Mouse (Mus musculus) liver, embryonic 11.5 days (tissue): ENCODE results near the gene Accsl. TPM values are rescaled to one million over a fixed set of nuclear protein-coding genes. Genes with fewer than 3 reads are reported as not detected.

Experiments used
- ATAC-seq: fragments of 200-750 bp; cut with Nextera tagmentation; replicated peaks from 2 replicates; pipeline ENCODE4 v1.8.0; 2017; ENCODE audit warnings: moderate number of reproducible peaks, mild to moderate bottlenecking, moderate TSS enrichment, moderate library complexity; ENCODE audit not compliant: low FRiP score
- DNase-seq: peaks from one replicate; pipeline ENCODE4 v3.0.0-alpha.2; 2017; ENCODE audit warnings: low spot score
- H3K27ac ChIP-seq: fragments of 300-500 bp; sonication (generic); 2 replicates; pipeline ENCODE4 v1.5.1; 2014; ENCODE audit warnings: mild to moderate bottlenecking, low read depth, low read length, control low read depth
- H3K27me3 ChIP-seq: fragments of 300-500 bp; sonication (generic); replicated peaks from 2 replicates; pipeline ENCODE4 v1.6.1; 2014; ENCODE audit warnings: low read length, mixed read lengths; ENCODE audit not compliant: control insufficient read depth, insufficient read depth
- H3K36me3 ChIP-seq: fragments of 300-500 bp; sonication (generic); 2 replicates; pipeline ENCODE4 v1.6.1; 2014; ENCODE audit warnings: mild to moderate bottlenecking, low read length, moderate library complexity, mixed read lengths; ENCODE audit not compliant: control insufficient read depth, insufficient read depth
- H3K4me1 ChIP-seq: fragments of 300-500 bp; sonication (generic); replicated peaks from 2 replicates; pipeline ENCODE4 v1.6.1; 2014; ENCODE audit warnings: low read length, mixed read lengths; ENCODE audit not compliant: control insufficient read depth, insufficient read depth
- H3K4me2 ChIP-seq: fragments of 300-500 bp; sonication (generic); 2 replicates; pipeline ENCODE4 v1.6.1; 2014; ENCODE audit warnings: mild to moderate bottlenecking, control low read depth, moderate library complexity
- H3K4me3 ChIP-seq: fragments of 300-500 bp; sonication (generic); 2 replicates; pipeline ENCODE4 v1.5.1; 2014; ENCODE audit warnings: low read depth, low read length, control low read depth
- H3K9ac ChIP-seq: fragments of 300-500 bp; sonication (generic); 2 replicates; pipeline ENCODE4 v1.6.1; 2014; ENCODE audit warnings: low read depth, low read length, control low read depth
- H3K9me3 ChIP-seq: fragments of 300-500 bp; sonication (generic); 2 replicates; pipeline ENCODE4 v1.6.1; 2016; ENCODE audit warnings: low read length, inconsistent platforms, mixed read lengths; ENCODE audit not compliant: control insufficient read depth
- WGBS: fragments of 180-500 bp; shearing (Covaris S2); extraction: QIAGEN DNeasy Blood & Tissue Kit; methylation state at CpG from one replicate; pipeline ENCODE4 v1.1.7; 2014; 5-methylcytosine and 5-hydroxymethylcytosine counted together
- polyA plus RNA-seq: library from polyadenylated mRNA; unstranded; fragments of >200 nt; fragmentation: Nextera tagmentation; extraction: Ambion mirVana; gene quantifications from 2 replicates; pipeline ENCODE4 v1.2.1, GENCODE M21; 2014

Gene Accsl
- polyA plus RNA-seq, 1 experiment from 2014 or later = not detected

GRCm38 (mm10) chr2:93811812-93812211 is 57.1 kb downstream of the Accsl start:
- Histone ChIP-seq H3K4me2 (no peak overlapping the region), H3K27me3 (no peaks in the 10 kb centered on the region), H3K9me3 (no peaks in the 10 kb centered on the region), H3K36me3 (peaks cover 11% of the 10 kb centered on the region; the same call in 1 of the 2 replicates), H3K27ac (no peak overlapping the region), H3K4me1 (no peaks in the 10 kb centered on the region), H3K4me3 (no peak overlapping the region), H3K9ac (no peak overlapping the region)
- DNase-seq (peak; percentile 50), ATAC-seq (0 out of 2 replicates have a peak, but pooled peaks have one; percentile 44)
- WGBS = 28% methylated on average over 4 of the region's 4 CpGs

GRCm38 (mm10) chr2:93809931-93810330 is 59.0 kb downstream of the Accsl start:
- ATAC-seq (no peak), DNase-seq (no peak)
- WGBS = 16% methylated on average over 2 of the region's 2 CpGs
- H3K27me3 ChIP-seq = no peaks in the 10 kb centered on the region
- H3K36me3 ChIP-seq = peaks cover 13% of the 10 kb centered on the region; the same call in 1 of the 2 replicates
- H3K4me2 ChIP-seq = no peak overlapping the region
- no peak overlapping the region for H3K27ac ChIP-seq
- H3K9ac ChIP-seq = no peak overlapping the region
- no peak overlapping the region for H3K4me3 ChIP-seq
- H3K4me1 ChIP-seq = no peaks in the 10 kb centered on the region
- H3K9me3 ChIP-seq = no peaks in the 10 kb centered on the region

- Histone ChIP-seq H3K4me2 (no peak overlapping the region), H3K4me1 (no peaks in the 10 kb centered on the region), H3K27me3 (no peaks in the 10 kb centered on the region), H3K9ac (no peak overlapping the region), H3K27ac (no peak overlapping the region), H3K9me3 (no peaks in the 10 kb centered on the region), H3K36me3 (peaks cover 12% of the 10 kb centered on the region; the same call in 1 of the 2 replicates), H3K4me3 (no peak overlapping the region)
- WGBS = 88% methylated on average over 5 of the region's 5 CpGs
- no peak for ATAC-seq
- no peak for DNase-seq
Observed at GRCm38 (mm10) chr2:93808071-93808470, 60.9 kb downstream of the Accsl start.

- H3K9me3 ChIP-seq = no peaks in the 10 kb centered on the region
- H3K4me1 ChIP-seq = no peaks in the 10 kb centered on the region
- no peak overlapping the region for H3K4me3 ChIP-seq
- H3K9ac ChIP-seq = no peak overlapping the region
- no peaks in the 10 kb centered on the region for H3K27me3 ChIP-seq
- H3K4me2 ChIP-seq = no peak overlapping the region
- no peak overlapping the region for H3K27ac ChIP-seq
- WGBS = 90% methylated on average over 8 of the region's 8 CpGs
- DNase-seq (no peak), ATAC-seq (no peak)
- peaks cover 10% of the 10 kb centered on the region; the same call in 1 of the 2 replicates for H3K36me3 ChIP-seq
Observed at GRCm38 (mm10) chr2:93807440-93807839, 61.5 kb downstream of the Accsl start.

GRCm38 (mm10) chr2:93806487-93807201 is 62.3 kb downstream of the Accsl start:
- H3K9ac ChIP-seq = no peak overlapping the region
- 92% methylated on average over 6 of the region's 6 CpGs for WGBS
- ATAC-seq = no peak
- H3K4me3 ChIP-seq = no peak overlapping the region
- H3K27me3 ChIP-seq = no peaks in the 10 kb centered on the region
- peaks cover 10% of the 10 kb centered on the region; the same call in 1 of the 2 replicates for H3K36me3 ChIP-seq
- no peak overlapping the region for H3K27ac ChIP-seq
- no peaks in the 10 kb centered on the region for H3K4me1 ChIP-seq
- no peak for DNase-seq
- no peak overlapping the region for H3K4me2 ChIP-seq
- no peaks in the 10 kb centered on the region for H3K9me3 ChIP-seq

- Histone ChIP-seq H3K4me3 (no peak overlapping the region), H3K36me3 (peaks cover 8% of the 10 kb centered on the region; the same call in 1 of the 2 replicates)
- ATAC-seq = no peak
Observed at GRCm38 (mm10) chr2:93805523-93805922, 63.4 kb downstream of the Accsl start.

More at GRCm38 (mm10) chr2:93805523-93805922, 63.4 kb downstream of the Accsl start:
- Histone ChIP-seq H3K4me1 (no peaks in the 10 kb centered on the region), H3K9me3 (no peaks in the 10 kb centered on the region), H3K9ac (no peak overlapping the region), H3K4me2 (no peak overlapping the region), H3K27me3 (no peaks in the 10 kb centered on the region), H3K27ac (no peak overlapping the region)
- WGBS = 95% methylated on average over 4 of the region's 4 CpGs
- DNase-seq = no peak

Other genes with a start within 250 kb of the Accsl start
- gene Alx4, start 226.8 kb downstream of the Accsl start, polyA plus RNA-seq = 0.97 and 1.7 TPM in 2 replicates
- gene Ext2, start 46.6 kb downstream of the Accsl start, polyA plus RNA-seq = 68.0 and 72.0 TPM in 2 replicates
- 3.3 and 4.8 TPM in 2 replicates for gene Accs, start 19.2 kb downstream of the Accsl start, polyA plus RNA-seq
- gene Gm13889, start 88.0 kb upstream of the Accsl start, polyA plus RNA-seq = 2.3 and 3.3 TPM in 2 replicates
- gene Gm27027, start 127.2 kb upstream of the Accsl start, polyA plus RNA-seq = not detected in 2 replicates
- gene Alkbh3, start 141.7 kb upstream of the Accsl start, polyA plus RNA-seq = 62.4 and 69.8 TPM in 2 replicates